Mouse (Mus musculus) right cerebral cortex, postnatal 4 days (tissue): ENCODE measurements at regions not wholly inside any gene's neighbourhood (a gene's known extent, or its start where the extent isn't known, plus 50 kb on each side); places are given as distances from the start of the nearest gene placed in this dataset.
A peak's percentile ranks its signal among the peaks of the same experiment; 100 is the strongest.

Source experiments
- DNase-seq: peaks from one replicate; pipeline ENCODE4 v3.0.0-alpha.2; 2022

- no peak for DNase-seq
Measured at GRCm38 (mm10) chr9:47909051-47909450, 252.8 kb upstream of the Nxpe4 start.

- DNase-seq: peak; percentile 47
Measured at GRCm38 (mm10) chr9:47910501-47910906, 251.3 kb upstream of the Nxpe4 start.

GRCm38 (mm10) chr9:47912823-47913222, 249.0 kb upstream of the Nxpe4 start:
- DNase-seq: no peak

- DNase-seq: no peak
Measured at GRCm38 (mm10) chr9:47935299-47935698, 226.5 kb upstream of the Nxpe4 start.

- DNase-seq: no peak
Measured at GRCm38 (mm10) chr9:47935957-47936457, 225.8 kb upstream of the Nxpe4 start.

- no peak for DNase-seq
Measured at GRCm38 (mm10) chr9:47938941-47939710, 222.7 kb upstream of the Nxpe4 start.

- DNase-seq: peak; percentile 55
Measured at GRCm38 (mm10) chr9:47942761-47943583, 218.9 kb upstream of the Nxpe4 start.

- no peak for DNase-seq
Measured at GRCm38 (mm10) chr9:47946226-47946625, 215.6 kb upstream of the Nxpe4 start.

GRCm38 (mm10) chr9:47957881-47958280, 203.9 kb upstream of the Nxpe4 start:
- no peak for DNase-seq

- DNase-seq: no peak
Measured at GRCm38 (mm10) chr9:47958861-47959260, 203.0 kb upstream of the Nxpe4 start.

- no peak for DNase-seq
Measured at GRCm38 (mm10) chr9:47961176-47961575, 200.6 kb upstream of the Nxpe4 start.

GRCm38 (mm10) chr9:47962161-47962560, 199.7 kb upstream of the Nxpe4 start:
- DNase-seq: no peak

- no peak for DNase-seq
Measured at GRCm38 (mm10) chr9:47962589-47962988, 199.2 kb upstream of the Nxpe4 start.

GRCm38 (mm10) chr9:47973130-47973529, 188.7 kb upstream of the Nxpe4 start:
- no peak for DNase-seq

GRCm38 (mm10) chr9:47985356-47986111, 176.3 kb upstream of the Nxpe4 start:
- DNase-seq: peak; percentile 26

- no peak for DNase-seq
Measured at GRCm38 (mm10) chr9:47987266-47987665, 174.6 kb upstream of the Nxpe4 start.

GRCm38 (mm10) chr9:47994671-47995070, 167.2 kb upstream of the Nxpe4 start:
- DNase-seq: no peak

- DNase-seq: no peak
Measured at GRCm38 (mm10) chr9:47999632-48000031, 162.2 kb upstream of the Nxpe4 start.

- DNase-seq: no peak
Measured at GRCm38 (mm10) chr9:48029021-48029420, 132.8 kb upstream of the Nxpe4 start.

- no peak for DNase-seq
Measured at GRCm38 (mm10) chr9:48030839-48031238, 131.0 kb upstream of the Nxpe4 start.

GRCm38 (mm10) chr9:48035959-48036358, 125.9 kb upstream of the Nxpe4 start:
- no peak for DNase-seq

- no peak for DNase-seq
Measured at GRCm38 (mm10) chr9:48044826-48045225, 117.0 kb upstream of the Nxpe4 start.

GRCm38 (mm10) chr9:48047846-48048245, 114.0 kb upstream of the Nxpe4 start:
- DNase-seq: no peak
